Mouse (Mus musculus): ENCODE measurements around the gene Sirt2.

The Sirt2 gene

DNA sequence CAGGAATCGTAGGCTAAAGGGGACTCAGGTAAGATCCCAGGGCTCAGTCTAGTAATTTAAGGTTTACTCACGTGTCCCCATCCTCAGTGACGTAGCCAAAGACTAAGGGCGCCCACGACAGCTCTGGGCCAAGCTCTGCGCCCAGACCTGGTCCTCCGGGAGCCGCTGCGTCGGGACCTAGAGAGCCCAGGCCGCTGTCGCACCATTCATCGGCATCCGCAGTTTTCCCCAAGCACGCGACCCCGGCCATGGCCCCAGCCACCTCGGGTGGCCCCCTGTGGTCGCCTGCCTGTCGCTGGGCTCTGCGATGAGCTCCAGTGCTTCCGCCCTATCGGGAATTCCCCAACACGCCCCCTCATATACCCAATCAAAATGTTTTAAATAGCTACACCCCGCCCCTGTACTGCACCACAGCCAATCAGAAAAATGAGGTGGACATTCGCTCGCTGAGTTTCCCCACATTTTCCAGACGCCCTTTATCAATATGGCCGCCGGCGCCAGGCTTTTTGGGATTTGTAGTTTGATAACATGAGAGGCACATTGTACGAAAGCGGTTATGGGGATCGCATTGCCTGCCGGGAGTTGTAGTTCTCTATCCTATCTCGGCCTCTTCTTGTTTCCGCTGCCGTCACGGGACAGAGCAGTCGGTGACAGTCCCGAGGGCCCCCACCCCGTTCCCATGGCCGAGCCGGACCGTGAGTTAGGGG, at the start of gene Sirt2:
Sirt2 (plus strand) TSS at position 563 of the 707 bp plus-strand sequence.
- DNase-seq (ENCODE audit: low spot score), result peak; percentile 74

DNA sequence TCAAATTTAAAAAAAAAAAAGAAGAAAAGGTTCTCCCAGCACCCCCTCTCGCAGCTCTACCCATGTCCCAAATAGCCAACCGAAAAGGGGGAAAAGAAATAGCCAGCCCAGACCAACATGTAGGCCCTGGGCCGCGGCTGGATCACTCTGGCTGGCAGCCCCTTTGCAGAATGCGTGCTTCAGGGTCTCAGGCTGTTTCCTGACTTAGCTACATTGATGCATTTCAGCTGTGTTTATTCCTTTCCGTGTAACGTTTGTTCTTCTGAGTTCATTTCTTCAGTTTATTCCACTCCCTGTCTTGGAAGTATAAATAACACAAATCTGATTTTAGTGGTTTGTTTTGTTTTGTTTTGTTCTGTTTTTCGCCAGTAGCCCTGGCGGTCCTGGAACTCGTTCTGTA, 48.8 kb upstream of the Sirt2 start:
- no peak for DNase-seq (ENCODE audit: low spot score)

DNA sequence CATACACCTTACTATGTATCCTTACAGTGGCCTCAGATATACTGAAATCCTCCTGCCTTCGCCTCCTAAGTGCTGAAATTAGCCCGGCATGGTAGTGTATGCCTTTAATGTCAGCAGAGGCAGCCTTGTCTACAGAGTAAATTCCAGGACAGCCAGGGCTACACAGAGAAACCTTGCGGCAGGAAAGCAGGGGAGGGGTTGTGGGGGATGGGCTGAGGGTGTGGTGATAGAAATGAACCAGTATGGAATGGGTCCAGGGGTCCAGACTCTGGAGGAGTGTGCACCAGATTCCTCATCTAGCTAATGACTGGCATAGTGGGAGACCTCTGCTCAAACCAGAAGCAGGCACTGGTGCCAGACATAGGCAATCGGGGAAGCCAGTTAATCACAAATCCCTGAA, 47.4 kb upstream of the Sirt2 start:
- DNase-seq (ENCODE audit: low spot score), result no peak

DNA sequence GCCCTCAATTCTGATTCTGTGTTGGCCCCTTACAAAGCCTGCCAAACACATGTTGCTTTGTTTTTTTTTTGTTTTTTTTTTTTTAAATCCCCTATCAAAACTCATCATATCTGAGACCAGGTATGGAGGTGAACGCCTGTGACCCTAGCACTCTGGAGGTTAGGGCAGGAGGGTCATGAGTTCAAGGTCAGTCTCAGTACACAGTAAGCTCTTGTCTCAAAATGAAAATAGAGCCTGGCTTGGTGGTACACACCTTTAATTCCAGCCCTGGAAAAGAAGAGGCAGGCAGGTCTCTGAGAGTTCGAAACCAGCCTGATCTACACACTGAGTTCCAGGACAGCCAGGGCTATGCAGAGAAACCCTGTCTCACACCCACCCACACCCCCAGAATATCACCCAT, 46.9 kb upstream of the Sirt2 start:
- DNase-seq (ENCODE audit: low spot score), result no peak

DNA sequence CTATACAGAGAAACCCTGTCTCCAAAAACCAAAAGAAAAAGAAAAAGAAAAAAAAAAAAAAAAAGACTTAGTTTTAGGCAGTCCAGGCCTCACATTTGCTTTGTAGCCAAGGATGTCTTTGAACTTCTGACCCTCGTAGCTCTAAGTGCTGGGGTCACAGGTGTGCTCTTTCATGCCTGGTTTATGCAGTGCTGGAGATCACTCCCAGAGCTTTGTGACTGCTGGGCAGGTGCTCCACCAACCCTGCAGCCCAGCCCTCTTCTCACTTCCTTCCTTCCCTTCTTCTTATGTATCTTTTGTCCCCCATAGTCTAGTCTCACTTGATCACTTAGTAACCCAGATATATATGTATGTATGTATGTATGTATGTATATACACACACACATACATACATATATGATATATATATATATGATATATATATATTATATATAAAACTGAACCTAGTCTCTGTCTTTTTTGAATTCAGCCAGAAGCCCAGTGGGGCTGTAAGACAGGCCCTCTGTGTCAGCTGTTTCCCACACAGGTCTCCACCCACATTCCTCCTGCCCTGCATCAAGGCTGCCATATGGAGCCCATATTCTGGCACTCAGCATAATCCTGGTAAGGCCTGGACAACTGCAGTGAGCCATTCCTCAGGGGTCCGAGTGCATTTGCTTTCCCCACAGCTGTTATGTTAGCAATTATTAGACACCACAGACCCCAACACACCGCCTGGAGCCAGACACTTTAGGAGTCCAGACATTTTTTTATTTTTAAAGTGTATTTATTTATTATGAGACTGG, 45.6 kb upstream of the Sirt2 start:
- no peak for DNase-seq (ENCODE audit: low spot score)

DNA sequence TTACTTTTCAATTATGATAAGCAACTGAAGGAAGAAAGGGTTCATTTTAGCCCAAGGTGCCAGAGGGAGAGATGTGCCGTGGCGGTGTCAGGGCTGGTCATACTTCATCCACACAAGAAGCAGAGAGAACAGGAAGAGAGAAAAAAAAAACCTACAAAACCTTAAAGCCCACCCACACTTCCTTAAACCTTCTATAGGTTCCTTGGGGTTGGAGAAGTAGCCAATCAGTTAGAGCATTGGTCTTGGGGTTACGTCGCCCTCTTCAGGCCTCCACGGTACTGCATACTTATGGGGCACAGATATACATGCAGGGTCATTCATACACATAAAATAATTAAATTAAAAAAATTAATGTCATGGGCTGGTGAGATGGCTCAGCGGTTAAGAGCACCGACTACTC, 44.5 kb upstream of the Sirt2 start:
- DNase-seq (ENCODE audit: low spot score), result no peak

DNA sequence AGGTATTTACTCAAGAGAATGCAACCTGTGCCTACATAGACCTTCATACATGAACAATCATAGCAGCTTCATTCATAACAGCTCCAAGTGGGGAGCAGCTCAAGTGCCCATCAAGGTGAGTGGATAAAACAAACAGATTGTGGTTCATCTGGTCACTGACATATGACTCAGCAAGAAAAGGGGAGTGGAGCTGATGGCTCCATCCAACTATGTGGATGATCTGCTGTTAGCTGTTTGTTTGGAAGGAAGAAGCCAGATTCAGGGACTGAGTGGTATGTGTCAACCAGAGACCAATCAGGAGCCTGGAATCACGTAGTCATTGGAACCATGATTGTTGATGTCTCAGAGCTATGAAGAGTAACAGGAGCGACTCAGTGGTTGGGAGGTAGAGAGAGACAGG, 41.9 kb upstream of the Sirt2 start:
- DNase-seq (ENCODE audit: low spot score), result no peak

DNA sequence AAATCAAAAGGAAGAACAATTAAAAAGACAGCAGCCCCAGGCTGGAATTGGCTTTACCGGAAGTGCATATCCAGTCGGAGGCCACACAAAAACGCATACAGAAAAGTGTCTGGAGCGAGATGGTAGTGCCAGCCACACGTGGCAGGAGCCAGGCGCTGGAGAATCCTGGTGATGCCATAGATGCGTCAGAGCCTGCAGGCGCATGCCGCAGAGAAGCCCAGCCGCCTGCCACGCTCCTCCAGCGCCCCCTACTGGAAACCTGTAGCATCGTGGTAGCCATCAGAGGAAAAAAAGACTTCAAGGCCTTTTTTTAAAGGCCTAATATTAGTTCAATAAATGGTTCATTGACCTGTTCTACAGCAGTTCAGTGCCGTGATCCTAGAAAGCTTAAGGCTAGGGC, 39.9 kb upstream of the Sirt2 start:
- DNase-seq (ENCODE audit: low spot score), result peak; percentile 28

DNA sequence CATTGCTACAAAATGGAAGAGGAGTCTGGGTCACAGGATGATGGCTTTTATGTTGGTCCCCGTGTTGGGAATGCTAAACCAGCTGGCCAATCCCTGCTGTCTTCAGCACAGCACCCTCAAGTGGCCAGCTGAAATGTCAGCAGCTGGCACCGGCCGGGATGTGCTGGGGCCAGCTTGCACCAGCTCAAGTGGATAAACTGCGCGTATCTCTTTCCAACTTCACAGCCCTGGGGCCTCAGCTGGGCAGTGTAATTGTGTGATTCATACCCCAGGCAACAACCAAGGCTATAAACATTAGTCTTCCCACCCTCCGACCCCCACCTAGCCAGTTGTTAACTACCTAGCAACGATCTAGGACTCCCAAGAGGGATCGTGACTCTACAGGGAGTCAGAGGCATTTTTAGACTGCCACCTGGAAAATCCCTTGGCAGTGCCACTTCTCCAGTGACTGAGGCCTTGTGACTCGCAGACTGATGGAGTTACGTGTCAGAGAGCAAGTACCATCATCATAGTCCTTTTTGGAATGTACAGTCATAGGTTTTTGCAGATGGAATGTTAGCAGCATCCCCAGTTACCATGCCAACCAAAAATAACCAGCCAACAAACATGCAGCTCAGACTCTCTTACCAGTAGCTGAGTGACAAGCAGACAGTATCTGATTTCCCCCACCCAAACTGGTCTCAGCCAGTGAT, 38.7 kb upstream of the Sirt2 start:
- no peak for DNase-seq (ENCODE audit: low spot score)

DNA sequence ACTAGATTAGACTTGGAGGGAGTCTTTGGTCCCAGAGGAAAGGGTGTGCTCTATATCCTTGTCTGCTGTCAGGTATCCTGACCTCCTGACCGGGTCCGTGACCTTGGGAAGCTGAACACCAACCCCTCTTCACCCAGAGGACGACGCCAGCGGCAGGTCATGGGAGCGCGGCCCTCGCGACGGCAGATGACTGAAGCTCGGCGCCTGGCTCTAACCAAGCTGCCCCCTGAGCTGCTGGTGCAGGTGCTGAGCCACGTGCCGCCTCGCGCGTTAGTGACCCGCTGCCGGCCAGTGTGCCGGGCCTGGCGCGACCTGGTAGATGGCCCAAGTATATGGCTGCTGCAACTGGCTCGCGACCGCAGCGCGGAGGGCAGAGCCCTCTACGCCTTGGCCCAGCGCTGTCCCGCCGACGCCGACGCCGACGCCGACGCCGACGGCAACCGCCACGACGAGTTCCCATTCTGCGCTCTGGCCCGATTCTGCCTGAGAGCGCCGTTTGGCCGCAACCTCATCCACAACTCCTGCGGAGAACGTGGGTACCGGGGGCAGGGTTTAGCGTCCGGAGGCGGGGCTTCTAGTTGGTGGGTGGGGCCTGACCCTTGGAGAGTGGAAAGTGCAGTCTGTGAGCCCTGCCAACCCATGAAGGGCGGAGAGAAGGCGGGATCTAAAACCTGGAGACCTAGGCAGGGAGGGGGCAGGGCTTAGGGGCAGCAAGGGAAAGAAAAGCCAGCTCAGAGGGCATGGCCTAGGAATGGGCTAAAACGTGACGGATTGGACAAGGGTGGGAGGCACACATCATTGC, 34.0 kb upstream of the Sirt2 start:
- peak; percentile 32 for DNase-seq (ENCODE audit: low spot score)

DNA sequence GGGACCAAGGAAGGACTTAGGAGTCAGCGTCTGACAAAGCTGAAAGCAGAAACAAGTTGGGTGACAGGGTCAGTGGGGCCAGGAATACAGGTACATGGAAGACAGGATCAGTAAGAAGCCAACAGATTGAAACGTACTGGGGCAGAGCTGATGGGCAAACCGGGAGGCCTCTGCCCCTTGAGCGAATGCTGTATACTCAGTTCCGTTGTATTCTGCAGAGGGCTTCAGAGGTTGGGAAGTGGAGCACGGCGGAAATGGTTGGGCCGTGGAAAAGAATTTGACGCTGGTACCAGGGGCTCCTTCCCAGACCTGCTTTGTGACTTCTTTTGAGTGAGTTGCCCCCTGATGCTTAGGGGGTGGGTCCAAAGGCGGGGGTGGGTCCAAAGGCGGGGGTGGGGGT, 33.3 kb upstream of the Sirt2 start:
- DNase-seq (ENCODE audit: low spot score), result no peak

DNA sequence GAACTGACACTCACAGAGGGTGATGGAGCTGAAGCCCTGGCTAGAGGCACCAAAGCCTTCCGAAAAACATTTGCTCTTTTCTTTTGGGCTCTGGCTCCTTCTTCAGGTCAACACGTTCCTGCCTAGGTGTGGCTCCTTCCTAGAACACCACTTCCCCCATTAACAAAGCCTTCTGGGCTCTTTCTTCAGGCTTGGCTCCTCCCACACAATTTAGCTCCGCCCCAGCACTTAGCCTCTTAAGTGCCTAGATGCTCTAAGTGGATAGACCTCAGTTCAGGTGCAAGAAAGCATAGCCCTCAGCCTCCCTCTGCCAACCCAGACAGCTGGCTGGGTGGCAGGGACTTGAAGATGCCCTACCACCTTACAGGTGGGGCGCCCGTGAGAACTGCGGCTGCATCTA, 30.8 kb upstream of the Sirt2 start:
- no peak for DNase-seq (ENCODE audit: low spot score)

DNA sequence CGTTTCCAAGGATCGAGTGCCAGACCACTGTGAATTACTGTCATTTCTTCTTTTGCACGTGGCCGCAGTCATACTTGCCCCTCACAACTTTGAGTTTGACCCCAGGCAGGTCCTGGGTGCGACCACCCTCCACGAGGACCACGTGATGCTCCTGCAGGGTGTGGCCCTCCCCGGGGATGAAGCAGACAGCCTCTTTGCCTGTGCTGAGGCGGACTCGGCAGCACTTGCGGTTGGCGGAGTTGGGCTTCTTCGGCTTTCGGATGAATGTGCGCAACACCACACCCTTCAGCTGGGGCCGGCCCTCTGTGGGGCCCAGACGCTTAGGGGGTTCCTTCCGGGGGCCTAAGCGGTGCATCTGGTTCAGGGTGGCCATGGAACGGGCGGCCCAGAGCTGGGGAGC, 26.7 kb upstream of the Sirt2 start:
- no peak for DNase-seq (ENCODE audit: low spot score)

DNA sequence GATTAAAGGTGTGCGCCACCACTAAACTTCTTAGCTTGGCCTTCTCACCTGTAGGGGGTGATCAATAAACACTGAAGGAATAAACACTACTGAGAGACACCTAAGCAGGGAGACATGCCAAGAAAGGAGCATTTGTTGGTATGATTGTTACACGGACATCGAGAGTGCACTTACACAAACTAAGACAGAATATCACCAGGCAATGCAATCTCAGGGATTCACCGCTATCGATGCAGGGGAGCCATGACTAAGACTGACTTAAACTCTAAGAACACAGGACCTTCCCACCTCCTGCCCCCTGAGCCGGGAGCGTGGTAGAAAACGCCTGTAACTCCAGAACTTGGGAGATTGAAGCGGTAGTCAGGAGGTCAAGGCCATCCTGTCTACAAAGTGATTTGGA, 25.6 kb upstream of the Sirt2 start:
- no peak for DNase-seq (ENCODE audit: low spot score)

DNA sequence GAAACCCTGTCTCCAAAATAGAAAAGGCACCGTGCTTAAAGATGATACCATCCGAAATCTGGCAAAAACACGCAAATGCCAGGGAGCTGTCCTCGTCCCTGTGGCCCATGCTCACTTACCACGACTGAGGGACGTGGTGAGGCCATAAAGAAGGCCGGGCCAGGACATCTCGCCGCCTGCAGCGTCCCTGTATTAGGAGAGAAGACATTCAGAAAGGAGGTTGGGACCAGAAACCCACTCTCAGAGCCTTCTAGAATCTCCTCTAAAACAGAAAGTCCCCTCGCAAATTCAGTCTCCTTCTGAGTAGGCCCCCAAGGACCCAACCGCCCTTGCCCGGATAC, 25.2 kb upstream of the Sirt2 start:
- no peak for DNase-seq (ENCODE audit: low spot score)

DNA sequence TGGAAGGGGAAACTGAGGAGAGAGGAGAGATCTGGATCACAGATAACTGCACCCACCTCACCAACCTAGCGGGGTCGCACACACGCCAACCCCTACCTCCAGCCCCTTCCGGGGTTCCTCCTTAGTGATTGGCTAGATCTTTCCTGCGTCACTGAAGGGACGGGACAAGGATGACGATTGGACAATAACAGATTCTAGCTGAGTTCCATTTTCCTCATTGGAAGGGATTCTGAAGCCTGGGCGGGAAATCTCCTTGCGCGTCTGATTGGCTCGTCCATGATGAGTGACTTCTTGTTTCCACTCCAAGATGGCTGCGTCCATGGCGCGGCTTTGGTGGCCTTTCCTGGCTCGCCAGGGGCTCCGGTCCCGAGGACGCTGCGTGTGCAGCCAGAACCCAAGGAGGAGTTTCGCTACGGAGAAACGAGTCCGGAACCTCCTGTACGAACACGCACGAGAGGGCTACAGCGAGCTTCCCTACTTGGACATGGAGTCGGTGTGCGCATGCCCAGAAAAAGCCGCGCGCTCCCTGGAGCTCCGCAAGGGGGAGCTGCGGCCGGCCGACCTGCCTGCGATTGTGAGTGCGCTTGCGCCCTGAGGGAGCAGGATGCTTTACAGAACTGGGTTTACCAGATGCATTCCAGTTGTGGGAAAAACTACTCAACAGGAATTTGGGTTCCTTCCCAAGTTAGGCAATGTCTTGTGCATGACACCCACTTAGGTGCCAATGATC, 24.7 kb upstream of the Sirt2 start, which contains the start of the genes Mrps12 and Sars2:
Mrps12 (minus strand) TSS at position 112 of the 730 bp plus-strand sequence.
Sars2 (plus strand) TSS at position 284 of the 730 bp plus-strand sequence.
- DNase-seq (ENCODE audit: low spot score), result peak; percentile 97

DNA sequence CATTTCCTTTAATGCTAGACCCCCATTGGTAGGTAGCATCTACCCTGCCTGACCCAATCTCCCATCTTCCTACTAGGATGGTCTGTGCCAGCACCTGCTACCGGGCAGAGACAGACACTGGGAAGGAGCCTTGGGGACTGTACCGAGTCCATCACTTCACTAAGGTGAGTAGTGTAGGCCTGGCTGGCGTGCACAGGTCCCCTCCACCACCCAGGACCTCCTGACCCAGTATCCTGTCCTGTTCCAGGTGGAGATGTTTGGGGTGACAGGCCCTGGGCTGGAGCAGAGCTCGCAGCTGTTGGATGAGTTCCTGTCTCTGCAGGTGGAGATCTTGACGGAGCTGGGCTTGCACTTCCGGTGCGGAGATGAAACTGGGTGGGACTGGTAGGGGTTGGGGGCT, 16.6 kb upstream of the Sirt2 start:
- no peak for DNase-seq (ENCODE audit: low spot score)

DNA sequence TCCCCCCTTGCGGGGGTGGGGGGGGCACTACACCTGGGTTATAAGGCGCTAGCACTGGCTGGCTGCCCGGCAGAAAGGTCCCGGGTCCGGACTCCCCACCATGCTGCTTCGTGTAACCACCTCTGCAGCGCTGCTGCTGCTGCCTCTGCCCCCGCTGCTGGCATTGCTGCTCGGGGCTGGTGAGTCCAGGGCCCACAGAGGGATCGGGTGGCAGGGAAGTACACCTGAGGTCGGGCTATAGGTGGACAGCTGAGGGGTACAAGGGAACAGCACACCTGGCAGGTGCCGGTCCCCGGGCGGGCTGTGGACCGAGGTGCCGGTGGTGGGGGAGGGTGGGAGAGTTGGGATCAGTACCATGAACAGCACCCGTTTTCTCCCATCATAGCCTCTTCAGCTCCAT, 10.5 kb upstream of the Sirt2 start, which contains the start of gene Ccer2:
Ccer2 (plus strand) TSS at position 96 of the 400 bp plus-strand sequence.
- no peak for DNase-seq (ENCODE audit: low spot score)

DNA sequence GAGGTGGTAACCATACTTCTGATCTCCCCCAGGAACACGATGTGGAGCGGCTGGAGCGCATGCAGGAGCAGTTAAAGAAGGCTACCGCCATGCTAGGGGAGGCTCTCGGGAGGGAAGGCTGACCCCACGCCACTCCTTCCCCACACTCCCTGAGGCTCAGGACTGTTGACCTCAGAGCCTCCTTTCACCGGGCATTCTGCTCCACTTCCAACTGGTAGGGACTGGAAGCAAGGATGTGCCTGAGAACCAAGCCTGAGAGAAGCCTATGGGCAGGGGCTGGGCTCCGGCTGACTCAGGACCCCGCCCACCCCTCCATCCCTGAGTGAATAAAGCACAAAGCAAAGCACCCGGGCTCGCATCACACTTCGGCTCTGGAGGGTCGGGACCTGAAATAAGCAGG, 7.9 kb upstream of the Sirt2 start:
- no peak for DNase-seq (ENCODE audit: low spot score)

DNA sequence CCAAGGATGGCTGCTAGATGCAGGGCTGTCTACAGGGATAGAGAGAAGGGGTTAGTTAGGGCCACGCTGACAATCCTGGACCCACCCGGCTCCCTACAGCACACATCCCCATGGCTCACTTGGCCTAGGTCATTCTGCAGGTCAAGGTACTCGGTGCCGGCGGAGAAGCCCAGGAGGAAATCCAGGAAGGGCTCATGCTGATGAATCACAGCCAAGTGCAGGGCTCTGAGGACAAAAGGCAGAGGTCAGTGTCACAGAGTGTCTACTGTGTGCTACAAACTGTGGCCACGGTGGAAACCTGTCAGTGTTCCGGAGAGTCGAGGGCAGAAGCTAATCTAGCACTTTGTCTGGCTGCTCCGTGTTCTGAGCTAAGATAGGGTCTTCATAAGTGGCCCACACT, 4.6 kb upstream of the Sirt2 start:
- DNase-seq (ENCODE audit: low spot score), result no peak

DNA sequence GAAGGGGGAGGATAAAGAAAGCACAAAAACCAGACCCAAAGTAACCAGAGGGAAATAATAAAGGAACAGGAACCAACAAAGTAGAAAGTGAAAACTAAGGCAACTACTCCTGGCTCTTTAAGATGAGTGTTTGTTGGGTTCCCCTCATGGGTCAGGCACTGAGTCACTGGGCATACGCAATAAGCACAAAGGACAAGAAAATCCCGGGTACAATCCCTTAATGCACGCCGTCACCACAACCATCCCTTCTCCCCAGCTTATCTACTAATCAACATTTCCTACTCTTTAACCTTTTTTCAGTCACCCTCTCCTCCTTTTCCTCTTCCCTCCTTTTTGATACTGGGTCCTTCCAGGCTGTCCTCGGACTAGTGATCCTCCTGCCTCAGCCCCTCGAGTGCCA, 1.3 kb upstream of the Sirt2 start:
- no peak for DNase-seq (ENCODE audit: low spot score)

DNA sequence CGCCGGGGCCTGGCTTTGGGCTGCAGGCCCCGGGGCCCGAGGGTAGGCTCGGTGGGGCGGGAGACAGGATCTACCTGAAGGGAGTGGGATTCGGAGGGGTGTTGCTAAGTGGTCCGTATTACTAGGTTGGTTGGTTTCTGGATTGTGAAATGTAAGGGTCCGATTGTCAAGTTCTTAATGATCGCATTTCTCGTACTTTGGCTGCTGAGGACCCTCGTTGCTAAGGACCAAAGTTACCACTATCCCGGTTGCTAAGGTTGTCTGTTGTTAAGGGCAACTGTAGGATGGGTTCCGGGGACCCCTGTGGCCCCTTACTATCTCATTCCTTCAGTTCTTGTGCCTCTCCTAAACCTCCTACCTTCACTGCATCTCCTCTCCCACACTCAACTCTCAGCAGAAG, 375 bp downstream of the Sirt2 start:
- no peak for DNase-seq (ENCODE audit: low spot score)
